Mouse (Mus musculus): ENCODE results near the gene Ston2. TPM values are rescaled to one million over a fixed set of nuclear protein-coding genes. Genes with fewer than 3 reads are reported as not detected.
A peak's percentile ranks its signal among the peaks of the same experiment; 100 is the strongest.
"Not testable (repeated sequence)": the region's sequence is repeated elsewhere in the genome, so short reads cannot be mapped to it uniquely, and the experiment has no call there.

Ston2 gene
- total RNA-seq, 2 experiments from 2014 or later, result 14.9 to 16.9 TPM

GRCm38 (mm10) chr12:91796774-91797173, 8.6 kb upstream of the Ston2 start:
- intact Hi-C loops (cut with DNase I), result no loop called here

GRCm38 (mm10) chr12:91793266-91793665, 5.1 kb upstream of the Ston2 start:
- no peak for DNase-seq (ENCODE audit: low spot score in 2 of 2)
- intact Hi-C loops (cut with DNase I), result no loop called here

More at GRCm38 (mm10) chr12:91796774-91797173, 8.6 kb upstream of the Ston2 start:
- DNase-seq (ENCODE audit: low spot score in 2 of 2), result no peak

GRCm38 (mm10) chr12:91791822-91792221, 3.6 kb upstream of the Ston2 start:
- intact Hi-C loops (cut with DNase I), result no loop called here
- DNase-seq (ENCODE audit: low spot score in 2 of 2), result no peak

GRCm38 (mm10) chr12:91789801-91790200, 1.6 kb upstream of the Ston2 start:
- intact Hi-C loops (cut with DNase I), result loop anchor here (2.0 kb wide), 1 partner anchor 149 kb away; no protein-coding TSS in a partner anchor
- DNase-seq (ENCODE audit: low spot score in 2 of 2), result peak; percentile 26 to 59

GRCm38 (mm10) chr12:91788446-91788845, 259 bp upstream of the Ston2 start:
- intact Hi-C loops (cut with DNase I), result loop anchor here (2.0 kb wide), 1 partner anchor 148 kb away; no protein-coding TSS in a partner anchor
- DNase-seq (ENCODE audit: low spot score in 2 of 2), result not testable (repeated sequence)

GRCm38 (mm10) chr12:91786355-91786754, 1.8 kb downstream of the Ston2 start:
- no peak for DNase-seq (ENCODE audit: low spot score in 2 of 2)
- intact Hi-C loops (cut with DNase I), result no loop called here

- no peak for DNase-seq (ENCODE audit: low spot score in 2 of 2)
- intact Hi-C loops (cut with DNase I), result no loop called here
Measured at GRCm38 (mm10) chr12:91781432-91781831, 6.8 kb downstream of the Ston2 start.

GRCm38 (mm10) chr12:91780531-91780930, 7.7 kb downstream of the Ston2 start:
- no peak for DNase-seq (ENCODE audit: low spot score in 2 of 2)
- intact Hi-C loops (cut with DNase I), result no loop called here

GRCm38 (mm10) chr12:91779004-91779365, 9.2 kb downstream of the Ston2 start:
- DNase-seq (ENCODE audit: low spot score in 2 of 2), result peak; percentile 74 to 77
- intact Hi-C loops (cut with DNase I), result loop anchor here (5.0 kb wide), 2 partner anchors 47 to 107 kb away; no protein-coding TSS in a partner anchor

GRCm38 (mm10) chr12:91778211-91779003, 9.8 kb downstream of the Ston2 start:
- peak in 1 of 2 experiments; percentile 47 for DNase-seq (ENCODE audit: low spot score in 2 of 2)
- intact Hi-C loops (cut with DNase I), result loop anchor here (5.0 kb wide), 2 partner anchors 46 to 106 kb away; no protein-coding TSS in a partner anchor

- intact Hi-C loops (cut with DNase I), result loop anchor here (5.0 kb wide), 2 partner anchors 44 to 104 kb away; no protein-coding TSS in a partner anchor
- no peak for DNase-seq (ENCODE audit: low spot score in 2 of 2)
Measured at GRCm38 (mm10) chr12:91776342-91776741, 11.8 kb downstream of the Ston2 start.

GRCm38 (mm10) chr12:91774811-91775284, 13.3 kb downstream of the Ston2 start:
- no peak for DNase-seq (ENCODE audit: low spot score in 2 of 2)
- intact Hi-C loops (cut with DNase I), result loop anchor here (5.0 kb wide), 2 partner anchors 43 to 103 kb away; no protein-coding TSS in a partner anchor

GRCm38 (mm10) chr12:91768871-91769270, 19.3 kb downstream of the Ston2 start:
- intact Hi-C loops (cut with DNase I), result no loop called here
- no peak for DNase-seq (ENCODE audit: low spot score in 2 of 2)

- intact Hi-C loops (cut with DNase I), result no loop called here
- no peak for DNase-seq (ENCODE audit: low spot score in 2 of 2)
Measured at GRCm38 (mm10) chr12:91768176-91768575, 20.0 kb downstream of the Ston2 start.

- intact Hi-C loops (cut with DNase I), result no loop called here
- DNase-seq (ENCODE audit: low spot score in 2 of 2), result peak in 1 of 2 experiments; percentile 22
Measured at GRCm38 (mm10) chr12:91766338-91767107, 21.7 kb downstream of the Ston2 start.

- intact Hi-C loops (cut with DNase I), result no loop called here
- DNase-seq (ENCODE audit: low spot score in 2 of 2), result no peak
Measured at GRCm38 (mm10) chr12:91765504-91765903, 22.7 kb downstream of the Ston2 start.

GRCm38 (mm10) chr12:91765054-91765453, 23.1 kb downstream of the Ston2 start:
- no peak for DNase-seq (ENCODE audit: low spot score in 2 of 2)
- intact Hi-C loops (cut with DNase I), result no loop called here

- intact Hi-C loops (cut with DNase I), result no loop called here
- no peak for DNase-seq (ENCODE audit: low spot score in 2 of 2)
Measured at GRCm38 (mm10) chr12:91764471-91764870, 23.7 kb downstream of the Ston2 start.

GRCm38 (mm10) chr12:91759836-91760235, 28.4 kb downstream of the Ston2 start:
- intact Hi-C loops (cut with DNase I), result no loop called here
- no peak for DNase-seq (ENCODE audit: low spot score in 2 of 2)

GRCm38 (mm10) chr12:91757854-91758562, 30.2 kb downstream of the Ston2 start:
- DNase-seq (ENCODE audit: low spot score in 2 of 2), result no peak
- intact Hi-C loops (cut with DNase I), result no loop called here
